Mouse (Mus musculus) liver, postnatal 0 days (tissue): ENCODE measurements at regions not wholly inside any gene's neighbourhood (a gene's known extent, or its start where the extent isn't known, plus 50 kb on each side); places are given as distances from the start of the nearest gene placed in this dataset.

Experiments used
- ATAC-seq: fragments of 200-750 bp; cut with Nextera tagmentation; 2 replicates; pipeline ENCODE4 v1.8.0; 2017; ENCODE audit warnings: mild to moderate bottlenecking, moderate library complexity
- DNase-seq: peaks from one replicate; pipeline ENCODE4 v3.0.0-alpha.2; 2016
- H3K27ac ChIP-seq: fragments of 300-500 bp; sonication (generic); 2 replicates; pipeline ENCODE4 v1.5.1; 2014; ENCODE audit warnings: antibody characterized with exemption, moderate library complexity, mild to moderate bottlenecking, low read depth
- H3K27me3 ChIP-seq: fragments of 300-500 bp; sonication (generic); 2 replicates; pipeline ENCODE4 v1.6.1; 2014; ENCODE audit warnings: low read length, control low read depth, mixed read lengths; ENCODE audit not compliant: insufficient read depth
- H3K36me3 ChIP-seq: fragments of 300-500 bp; sonication (generic); replicated peaks from 2 replicates; pipeline ENCODE4 v1.6.1; 2014; ENCODE audit warnings: mild to moderate bottlenecking, control low read depth, low read length, moderate library complexity, mixed read lengths; ENCODE audit not compliant: insufficient read depth
- H3K4me1 ChIP-seq: fragments of 300-500 bp; sonication (generic); 2 replicates; pipeline ENCODE4 v1.6.1; 2014; ENCODE audit warnings: antibody characterized with exemption, mild to moderate bottlenecking, control low read depth; ENCODE audit not compliant: insufficient read depth
- H3K4me2 ChIP-seq: fragments of 300-500 bp; sonication (generic); 2 replicates; pipeline ENCODE4 v1.6.1; 2014; ENCODE audit warnings: low read depth, mild to moderate bottlenecking, low read length, moderate library complexity, mixed read lengths
- H3K4me3 ChIP-seq: fragments of 300-500 bp; sonication (generic); 2 replicates; pipeline ENCODE4 v1.5.1; 2014; ENCODE audit warnings: low read depth, low read length
- H3K9ac ChIP-seq: fragments of 300-500 bp; sonication (generic); replicated peaks from 2 replicates; pipeline ENCODE4 v1.6.1; 2014; ENCODE audit warnings: mild to moderate bottlenecking, moderate library complexity
- H3K9me3 ChIP-seq: fragments of 300-500 bp; sonication (generic); 2 replicates; pipeline ENCODE4 v1.6.1; 2016; ENCODE audit warnings: mild to moderate bottlenecking, control low read depth, low read length, mixed read lengths
- CTCF ChIP-seq: sonication (generic); IDR thresholded peaks from 2 replicates; pipeline ENCODE4 v1.5.1; 2016; ENCODE audit warnings: antibody characterized with exemption, low read depth
- EP300 ChIP-seq: IDR thresholded peaks from 2 replicates; pipeline ENCODE4 v1.6.1; 2016; ENCODE audit warnings: antibody characterized with exemption, low read depth, mild to moderate bottlenecking
- WGBS: fragments of 180-500 bp; shearing (Covaris S2); extraction: QIAGEN DNeasy Blood & Tissue Kit; methylation state at CpG from one replicate; pipeline ENCODE4 v1.1.7; 2014; ENCODE audit not compliant: insufficient replicate concordance; 5-methylcytosine and 5-hydroxymethylcytosine counted together

DNA sequence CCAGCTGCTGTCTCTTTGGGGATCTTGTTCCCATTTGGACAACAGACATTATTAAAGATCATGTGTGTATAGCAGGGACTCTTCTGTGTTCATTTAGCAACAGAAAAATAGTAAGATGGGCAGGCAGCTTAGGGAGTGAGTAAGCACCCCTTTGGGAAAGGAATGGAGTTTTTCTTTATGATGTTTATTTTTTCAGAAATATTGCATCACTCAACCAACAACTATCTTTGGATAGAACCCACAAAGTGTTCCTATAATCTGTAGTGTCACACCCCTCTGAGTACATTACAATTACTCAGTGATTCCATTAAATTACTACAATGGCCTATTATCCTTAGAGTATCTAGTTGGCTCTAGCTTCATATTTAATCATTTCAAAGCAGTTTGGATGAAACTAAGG lies 237.3 kb upstream of the Slc24a2 start:
- Histone ChIP-seq H3K4me2 (no peak overlapping the region), H3K27ac (no peak overlapping the region), H3K36me3 (no peaks in the 10 kb centered on the region), H3K4me1 (no peaks in the 10 kb centered on the region), H3K9ac (no peak overlapping the region), H3K4me3 (no peak overlapping the region), H3K9me3 (no peaks in the 10 kb centered on the region), H3K27me3 (no peaks in the 10 kb centered on the region)
- DNase-seq: no peak
- no peak for ATAC-seq
- no peak for TF ChIP-seq CTCF
- TF ChIP-seq EP300: no peak

DNA sequence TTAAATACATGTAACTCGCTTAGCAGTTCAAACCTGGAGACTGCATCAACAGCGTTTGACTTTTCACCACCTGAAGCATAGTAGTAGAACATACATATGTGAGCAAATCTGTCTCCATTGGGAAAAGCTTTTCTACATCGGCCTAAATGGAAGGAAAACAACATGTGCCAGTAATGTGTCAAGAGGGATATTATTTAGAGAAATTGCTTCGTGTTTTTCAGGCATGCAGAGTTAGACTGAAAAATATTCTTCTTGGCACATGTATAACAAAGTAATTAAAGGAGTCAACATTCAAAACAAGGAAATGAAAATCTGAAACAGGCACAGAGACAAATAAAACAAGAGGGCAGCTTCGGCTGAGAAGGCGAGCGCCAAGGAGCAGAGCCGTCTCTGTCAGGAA lies 236.7 kb upstream of the Slc24a2 start:
- no peak for DNase-seq
- Histone ChIP-seq H3K4me2 (no peak overlapping the region), H3K27me3 (no peaks in the 10 kb centered on the region), H3K4me1 (no peaks in the 10 kb centered on the region), H3K9me3 (no peaks in the 10 kb centered on the region), H3K9ac (no peak overlapping the region), H3K4me3 (no peak overlapping the region), H3K36me3 (no peaks in the 10 kb centered on the region), H3K27ac (no peak overlapping the region)
- ATAC-seq: no peak
- no peak for TF ChIP-seq EP300
- TF ChIP-seq CTCF: no peak
- 78% methylated on average over 8 of the region's 8 CpGs for WGBS

DNA sequence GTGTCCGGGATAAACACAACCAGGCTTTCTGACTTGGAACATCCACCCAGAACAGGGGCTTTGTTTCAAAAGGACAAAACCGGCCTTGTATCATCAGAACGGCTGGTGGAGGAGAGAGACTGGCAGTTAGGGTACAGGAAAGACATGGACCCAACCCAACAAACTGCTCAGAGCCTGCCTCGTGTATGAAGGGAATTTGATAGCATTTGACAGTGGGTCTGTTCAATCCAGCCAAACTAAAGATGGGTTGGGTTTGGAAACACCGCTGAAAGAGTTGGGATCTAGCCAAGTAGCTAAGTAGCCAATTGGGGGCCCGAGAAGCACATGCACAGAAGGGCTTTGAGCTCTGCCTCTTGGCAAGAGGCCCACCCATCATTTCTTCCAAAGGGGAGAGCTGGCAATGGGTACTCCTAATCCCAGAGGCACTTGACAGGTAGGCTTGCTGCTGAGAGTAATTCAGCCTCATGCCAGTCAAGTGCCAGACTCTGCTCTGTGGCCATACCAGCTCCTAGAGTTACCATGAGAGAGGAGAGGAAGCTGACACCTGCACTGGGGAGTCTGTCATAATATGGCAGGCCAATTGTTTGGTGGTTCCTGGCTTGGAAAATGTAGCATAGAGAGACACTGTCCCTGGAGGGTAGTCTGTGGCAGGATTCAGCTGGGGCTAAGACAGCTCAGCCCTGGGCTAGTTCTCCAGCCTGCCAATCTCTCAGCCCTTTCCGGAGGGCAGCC lies 231.1 kb upstream of the Slc24a2 start:
- no peak overlapping the region for H3K27ac ChIP-seq
- DNase-seq (no peak), ATAC-seq (no peak)
- H3K9ac ChIP-seq: no peak overlapping the region
- no peak overlapping the region for H3K4me3 ChIP-seq
- H3K9me3 ChIP-seq: no peaks in the 10 kb centered on the region
- no peak for TF ChIP-seq EP300
- no peak for TF ChIP-seq CTCF
- WGBS: 73% methylated on average over 7 of the region's 7 CpGs
- no peaks in the 10 kb centered on the region for H3K27me3 ChIP-seq
- no peak overlapping the region for H3K4me2 ChIP-seq
- no peaks in the 10 kb centered on the region for H3K4me1 ChIP-seq
- no peaks in the 10 kb centered on the region for H3K36me3 ChIP-seq

DNA sequence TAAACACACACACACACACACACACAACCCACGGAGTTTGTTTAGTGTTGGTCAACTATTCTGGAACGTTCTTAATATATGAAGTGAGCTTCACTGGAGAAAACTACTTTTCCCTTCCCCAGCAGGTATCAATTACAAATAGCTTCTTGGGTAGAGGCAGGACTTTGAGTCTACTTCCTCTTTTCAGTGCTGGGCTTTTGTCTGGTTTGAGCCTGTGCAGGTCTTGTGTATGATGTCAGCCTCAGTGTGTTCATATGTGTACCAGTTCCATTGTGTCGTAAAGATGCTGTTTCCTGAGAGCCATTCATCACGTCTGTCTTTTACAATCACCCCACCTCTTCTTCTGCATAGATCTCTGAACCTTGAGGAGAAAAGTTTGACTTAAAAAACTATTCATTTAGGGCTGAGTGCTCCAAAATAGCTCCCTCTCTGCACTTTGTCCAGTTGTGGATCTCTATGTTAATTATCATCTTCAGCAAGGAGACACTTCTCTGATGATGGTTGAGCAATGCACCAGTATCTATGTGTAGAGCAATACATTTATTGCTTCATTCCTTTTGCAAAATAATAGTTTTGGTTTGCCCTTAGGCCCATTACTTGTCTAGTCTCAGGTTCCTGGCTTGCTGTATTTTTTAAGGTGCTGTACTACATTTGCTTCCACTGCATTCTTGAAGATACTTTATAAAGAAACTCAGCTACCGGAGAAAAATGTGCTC lies 225.7 kb upstream of the Slc24a2 start:
- DNase-seq: no peak
- no peaks in the 10 kb centered on the region for H3K9me3 ChIP-seq
- no peak overlapping the region for H3K27ac ChIP-seq
- H3K4me3 ChIP-seq: no peak overlapping the region
- H3K9ac ChIP-seq: no peak overlapping the region
- 55% methylated on average over 5 of the region's 5 CpGs for whole genome bisulfite sequencing
- ATAC-seq: no peak
- no peak overlapping the region for H3K4me2 ChIP-seq
- H3K27me3 ChIP-seq: no peaks in the 10 kb centered on the region
- no peaks in the 10 kb centered on the region for H3K4me1 ChIP-seq
- no peaks in the 10 kb centered on the region for H3K36me3 ChIP-seq
- TF ChIP-seq EP300: no peak
- no peak for TF ChIP-seq CTCF

DNA sequence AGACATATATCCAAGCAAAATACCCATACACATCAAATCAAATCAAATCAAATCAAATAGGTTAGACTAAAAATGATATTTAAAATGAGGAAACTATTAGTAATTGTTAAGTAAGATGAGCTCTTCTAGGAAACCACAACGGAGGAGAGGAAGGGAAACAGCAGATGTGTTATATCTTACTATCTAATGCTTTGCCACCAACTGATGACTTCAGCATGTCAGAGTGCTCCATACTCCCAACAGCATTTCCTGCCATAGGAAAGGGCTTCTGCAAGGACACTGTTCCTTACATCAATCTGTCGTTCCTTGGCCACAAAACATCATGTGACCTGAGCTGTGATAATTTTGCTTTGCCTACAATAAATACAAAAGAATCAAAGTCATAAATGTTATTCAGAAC lies 221.8 kb upstream of the Slc24a2 start:
- no peak overlapping the region for H3K9ac ChIP-seq
- WGBS: 29% methylated on average over 2 of the region's 2 CpGs
- DNase-seq: no peak
- no peak for ATAC-seq
- no peak for TF ChIP-seq EP300
- H3K4me3 ChIP-seq: no peak overlapping the region
- H3K27me3 ChIP-seq: no peaks in the 10 kb centered on the region
- no peaks in the 10 kb centered on the region for H3K4me1 ChIP-seq
- no peaks in the 10 kb centered on the region for H3K36me3 ChIP-seq
- H3K9me3 ChIP-seq: no peaks in the 10 kb centered on the region
- H3K4me2 ChIP-seq: no peak overlapping the region
- H3K27ac ChIP-seq: no peak overlapping the region

DNA sequence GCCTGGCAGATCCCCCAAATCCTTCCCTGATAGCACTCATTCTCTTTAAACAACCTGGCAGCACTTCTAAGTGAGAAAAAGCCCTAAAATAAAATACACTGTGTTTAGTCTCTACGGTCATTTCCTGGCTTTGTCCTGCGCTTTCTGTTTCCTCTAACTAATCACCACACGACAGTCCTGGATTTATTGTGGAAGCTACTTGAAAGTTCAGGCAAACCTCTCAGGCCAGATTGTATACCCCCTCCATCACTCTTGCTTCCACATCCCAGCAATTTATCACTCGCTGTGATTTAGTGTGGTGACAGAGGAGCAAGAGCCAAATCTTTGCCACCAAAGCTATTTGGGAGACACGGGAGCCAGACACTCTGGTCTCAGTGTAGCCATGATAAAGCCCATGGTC lies 221.0 kb upstream of the Slc24a2 start:
- ATAC-seq (no peak), DNase-seq (no peak)
- TF ChIP-seq CTCF (no peak), EP300 (no peak)
- Histone ChIP-seq H3K27me3 (no peaks in the 10 kb centered on the region), H3K4me1 (no peaks in the 10 kb centered on the region), H3K27ac (no peak overlapping the region), H3K4me2 (no peak overlapping the region), H3K9me3 (no peaks in the 10 kb centered on the region), H3K36me3 (no peaks in the 10 kb centered on the region), H3K9ac (no peak overlapping the region), H3K4me3 (no peak overlapping the region)
- WGBS: 24% methylated on average over 5 of the region's 5 CpGs
